Mouse (Mus musculus) adrenal gland, adult 18-20 months (tissue): ENCODE measurements at regions not wholly inside any gene's neighbourhood (a gene's known extent, or its start where the extent isn't known, plus 50 kb on each side); places are given as distances from the start of the nearest gene placed in this dataset.

Source experiments
- DNase-seq, 2 experiments: peaks; one replicate each; pipeline ENCODE4 v3.0.0; 2021 to 2022; ENCODE audit warnings: low spot score in 2 of 2

- DNase-seq = no peak
These were observed 331.8 kb upstream of the Meis1 start for GRCm38 (mm10) chr11:19350331-19351242.

- DNase-seq = no peak
These were observed 332.5 kb upstream of the Meis1 start for GRCm38 (mm10) chr11:19351243-19351787.

GRCm38 (mm10) chr11:19353706-19354105 is 334.9 kb upstream of the Meis1 start:
- no peak for DNase-seq

GRCm38 (mm10) chr11:19355179-19355578 is 336.4 kb upstream of the Meis1 start:
- DNase-seq = no peak

GRCm38 (mm10) chr11:19356151-19356550 is 337.4 kb upstream of the Meis1 start:
- no peak for DNase-seq

- no peak for DNase-seq
These were observed 350.4 kb upstream of the Meis1 start for GRCm38 (mm10) chr11:19369152-19369551.

- no peak for DNase-seq
These were observed 354.7 kb upstream of the Meis1 start for GRCm38 (mm10) chr11:19373476-19373875.

- no peak for DNase-seq
These were observed 362.1 kb upstream of the Meis1 start for GRCm38 (mm10) chr11:19380935-19381334.

- DNase-seq = no peak
These were observed 370.4 kb upstream of the Meis1 start for GRCm38 (mm10) chr11:19389136-19389535.

GRCm38 (mm10) chr11:19392190-19392589 is 373.4 kb upstream of the Meis1 start:
- DNase-seq = no peak

- no peak for DNase-seq
These were observed 375.6 kb upstream of the Meis1 start for GRCm38 (mm10) chr11:19394372-19394771.

GRCm38 (mm10) chr11:19400396-19400795 is 381.6 kb upstream of the Meis1 start:
- no peak for DNase-seq

GRCm38 (mm10) chr11:19420143-19420542 is 401.4 kb upstream of the Meis1 start:
- DNase-seq = no peak

GRCm38 (mm10) chr11:19423268-19423667 is 404.5 kb upstream of the Meis1 start:
- no peak for DNase-seq

GRCm38 (mm10) chr11:19423841-19424815 is 405.3 kb upstream of the Meis1 start:
- DNase-seq = no peak

- DNase-seq = no peak
These were observed 408.8 kb upstream of the Meis1 start for GRCm38 (mm10) chr11:19427559-19427958.

GRCm38 (mm10) chr11:19433680-19434619 is 415.2 kb upstream of the Meis1 start:
- DNase-seq = no peak

- DNase-seq = no peak
These were observed 419.6 kb upstream of the Meis1 start for GRCm38 (mm10) chr11:19438385-19438784.

- no peak for DNase-seq
These were observed 423.2 kb upstream of the Meis1 start for GRCm38 (mm10) chr11:19441936-19442335.
